Mouse (Mus musculus): ENCODE measurements around the gene Nsun7. TPM values are rescaled to one million over a fixed set of nuclear protein-coding genes. Genes with fewer than 3 reads are reported as not detected.
A peak's percentile ranks its signal among the peaks of the same experiment; 100 is the strongest.

Nsun7 gene
- polyA plus RNA-seq, 1 experiment from 2014 or later: 1.9 TPM

- no peaks in the 10 kb centered on the region for H3K36me3 ChIP-seq (ENCODE audit: poor library complexity, severe bottlenecking)
These were observed 35.3 kb downstream of the Nsun7 start for GRCm38 (mm10) chr5:66294952-66295351.

GRCm38 (mm10) chr5:66296116-66296515 lies 36.4 kb downstream of the Nsun7 start:
- no peak overlapping the region for H3K27ac ChIP-seq
- no peak overlapping the region for H3K9ac ChIP-seq
- ATAC-seq: no peak
- H3K27me3 ChIP-seq: no peaks in the 10 kb centered on the region
- no peaks in the 10 kb centered on the region for H3K4me1 ChIP-seq
- no peak overlapping the region for H3K4me3 ChIP-seq
- H3K9me3 ChIP-seq (replicated peaks): no peaks in the 10 kb centered on the region
- 98% methylated on average over 5 of the region's 5 CpGs for WGBS
- H3K4me2 ChIP-seq: no peak overlapping the region
- H3K36me3 ChIP-seq (ENCODE audit: poor library complexity, severe bottlenecking): 0 out of 2 replicates have a peak, but pooled peaks cover 2% of the 10 kb centered on the region

More at GRCm38 (mm10) chr5:66294952-66295351, 35.3 kb downstream of the Nsun7 start:
- Histone ChIP-seq H3K27ac (no peak overlapping the region), H3K4me2 (no peak overlapping the region), H3K4me1 (no peaks in the 10 kb centered on the region), H3K9ac (no peak overlapping the region), H3K4me3 (no peak overlapping the region), H3K27me3 (no peaks in the 10 kb centered on the region), H3K9me3 (replicated peaks) (no peaks in the 10 kb centered on the region)
- WGBS: 97% methylated on average over 4 of the region's 4 CpGs
- no peak for ATAC-seq

GRCm38 (mm10) chr5:66298856-66299255 lies 39.2 kb downstream of the Nsun7 start:
- H3K4me3 ChIP-seq: no peak overlapping the region
- no peaks in the 10 kb centered on the region for H3K27me3 ChIP-seq
- H3K9me3 ChIP-seq (replicated peaks): no peaks in the 10 kb centered on the region
- WGBS: 84% methylated on average over 6 of the region's 6 CpGs
- no peak overlapping the region for H3K9ac ChIP-seq
- H3K4me2 ChIP-seq: no peak overlapping the region
- no peak overlapping the region for H3K27ac ChIP-seq
- peaks cover 3% of the 10 kb centered on the region for H3K4me1 ChIP-seq
- H3K36me3 ChIP-seq (ENCODE audit: poor library complexity, severe bottlenecking): peaks cover 19% of the 10 kb centered on the region
- no peak for ATAC-seq

- Histone ChIP-seq H3K27me3 (no peaks in the 10 kb centered on the region), H3K4me3 (no peak overlapping the region), H3K27ac (no peak overlapping the region), H3K36me3 (ENCODE audit: poor library complexity, severe bottlenecking) (peaks cover 20% of the 10 kb centered on the region), H3K4me2 (no peak overlapping the region), H3K9ac (no peak overlapping the region), H3K4me1 (peaks cover 20% of the 10 kb centered on the region), H3K9me3 (replicated peaks) (no peaks in the 10 kb centered on the region)
- 88% methylated on average over 13 of the region's 13 CpGs for WGBS
- ATAC-seq: no peak
These were observed 40.9 kb downstream of the Nsun7 start for GRCm38 (mm10) chr5:66300576-66300975.

GRCm38 (mm10) chr5:66302085-66302815 lies 42.6 kb downstream of the Nsun7 start:
- no peaks in the 10 kb centered on the region for H3K9me3 ChIP-seq (replicated peaks)
- H3K4me3 ChIP-seq: no peak overlapping the region
- H3K4me2 ChIP-seq: no peak overlapping the region
- H3K27me3 ChIP-seq: no peaks in the 10 kb centered on the region
- H3K27ac ChIP-seq: no peak overlapping the region
- H3K4me1 ChIP-seq: peaks cover 22% of the 10 kb centered on the region
- no peak overlapping the region for H3K9ac ChIP-seq
- H3K36me3 ChIP-seq (ENCODE audit: poor library complexity, severe bottlenecking): peaks cover 27% of the 10 kb centered on the region
- 92% methylated on average over 21 of the region's 21 CpGs for WGBS
- no peak for ATAC-seq

- Histone ChIP-seq H3K4me2 (no peak overlapping the region), H3K9me3 (replicated peaks) (no peaks in the 10 kb centered on the region), H3K9ac (no peak overlapping the region), H3K36me3 (ENCODE audit: poor library complexity, severe bottlenecking) (peaks cover 27% of the 10 kb centered on the region), H3K4me3 (no peak overlapping the region), H3K27ac (no peak overlapping the region), H3K4me1 (peaks cover 22% of the 10 kb centered on the region), H3K27me3 (no peaks in the 10 kb centered on the region)
- ATAC-seq: no peak
- WGBS: 98% methylated on average over 2 of the region's 2 CpGs
These were observed 43.2 kb downstream of the Nsun7 start for GRCm38 (mm10) chr5:66302873-66303272.

GRCm38 (mm10) chr5:66304300-66305067 lies 44.8 kb downstream of the Nsun7 start:
- 65% methylated on average over 11 of the region's 11 CpGs for WGBS
- no peak overlapping the region for H3K4me2 ChIP-seq
- H3K9ac ChIP-seq: no peak overlapping the region
- peaks cover 37% of the 10 kb centered on the region for H3K36me3 ChIP-seq (ENCODE audit: poor library complexity, severe bottlenecking)
- no peak overlapping the region for H3K4me3 ChIP-seq
- H3K9me3 ChIP-seq (replicated peaks): no peaks in the 10 kb centered on the region
- peaks cover 22% of the 10 kb centered on the region for H3K4me1 ChIP-seq
- peak overlapping the region; percentile 80 for H3K27ac ChIP-seq
- H3K27me3 ChIP-seq: no peaks in the 10 kb centered on the region
- peak; percentile 73 for ATAC-seq

- peak overlapping the region; percentile 80 for H3K27ac ChIP-seq
These were observed 45.8 kb downstream of the Nsun7 start for GRCm38 (mm10) chr5:66305511-66305910.

GRCm38 (mm10) chr5:66310328-66310727 lies 50.6 kb downstream of the Nsun7 start:
- 65% methylated on average over 9 of the region's 9 CpGs for WGBS
- Histone ChIP-seq H3K9ac (no peak overlapping the region), H3K27me3 (no peaks in the 10 kb centered on the region), H3K27ac (no peak overlapping the region), H3K4me3 (no peak overlapping the region), H3K9me3 (replicated peaks) (no peaks in the 10 kb centered on the region), H3K4me2 (no peak overlapping the region), H3K36me3 (ENCODE audit: poor library complexity, severe bottlenecking) (peaks cover 25% of the 10 kb centered on the region), H3K4me1 (peaks cover 5% of the 10 kb centered on the region; the same call in 1 of the 2 replicates)
- ATAC-seq: no peak

More at GRCm38 (mm10) chr5:66305511-66305910, 45.8 kb downstream of the Nsun7 start:
- Histone ChIP-seq H3K4me1 (peaks cover 22% of the 10 kb centered on the region), H3K4me2 (no peak overlapping the region), H3K9ac (no peak overlapping the region), H3K36me3 (ENCODE audit: poor library complexity, severe bottlenecking) (peaks cover 45% of the 10 kb centered on the region), H3K9me3 (replicated peaks) (no peaks in the 10 kb centered on the region), H3K4me3 (no peak overlapping the region), H3K27me3 (no peaks in the 10 kb centered on the region)
- WGBS: 75% methylated on average over 8 of the region's 8 CpGs
- peak; percentile 34; the same call in 1 of the 2 replicates for ATAC-seq

GRCm38 (mm10) chr5:66310806-66311205 lies 51.1 kb downstream of the Nsun7 start:
- no peaks in the 10 kb centered on the region for H3K9me3 ChIP-seq (replicated peaks)
- no peaks in the 10 kb centered on the region for H3K27me3 ChIP-seq
- H3K36me3 ChIP-seq (ENCODE audit: poor library complexity, severe bottlenecking): peaks cover 23% of the 10 kb centered on the region
- ATAC-seq: no peak
- H3K9ac ChIP-seq: no peak overlapping the region
- no peak overlapping the region for H3K4me2 ChIP-seq
- H3K27ac ChIP-seq: no peak overlapping the region
- peaks cover under 1% of the 10 kb centered on the region; the same call in 1 of the 2 replicates for H3K4me1 ChIP-seq
- 90% methylated on average over 11 of the region's 11 CpGs for WGBS
- H3K4me3 ChIP-seq: no peak overlapping the region

GRCm38 (mm10) chr5:66315791-66316190 lies 56.1 kb downstream of the Nsun7 start:
- Histone ChIP-seq H3K9ac (no peak overlapping the region), H3K4me1 (peaks cover 18% of the 10 kb centered on the region), H3K27ac (0 out of 2 replicates have a peak overlapping the region, but pooled peaks have one; percentile 25), H3K4me3 (no peak overlapping the region), H3K9me3 (replicated peaks) (no peaks in the 10 kb centered on the region), H3K36me3 (ENCODE audit: poor library complexity, severe bottlenecking) (no peaks in the 10 kb centered on the region; the same call in 1 of the 2 replicates), H3K4me2 (no peak overlapping the region), H3K27me3 (no peaks in the 10 kb centered on the region)
- ATAC-seq: no peak
- 87% methylated on average over 5 of the region's 5 CpGs for WGBS

- peak; percentile 32; the same call in 1 of the 2 replicates for ATAC-seq
- Histone ChIP-seq H3K9ac (0 out of 2 replicates have a peak overlapping the region, but pooled peaks have one; percentile 2), H3K4me1 (peaks cover 26% of the 10 kb centered on the region), H3K27ac (peak overlapping the region; percentile 65), H3K9me3 (replicated peaks) (no peaks in the 10 kb centered on the region), H3K27me3 (no peaks in the 10 kb centered on the region), H3K4me2 (peak overlapping the region; percentile 35), H3K36me3 (ENCODE audit: poor library complexity, severe bottlenecking) (no peaks in the 10 kb centered on the region; the same call in 1 of the 2 replicates), H3K4me3 (no peak overlapping the region)
- 70% methylated on average over 6 of the region's 6 CpGs for WGBS
These were observed 59.6 kb downstream of the Nsun7 start for GRCm38 (mm10) chr5:66319341-66319740.
